Mouse (Mus musculus): ENCODE results near the gene Cyp1a1. TPM values are rescaled to one million over a fixed set of nuclear protein-coding genes. Genes with fewer than 3 reads are reported as not detected.

Gene Cyp1a1
- polyA plus RNA-seq, 1 experiment, result 1.2 TPM

DNA sequence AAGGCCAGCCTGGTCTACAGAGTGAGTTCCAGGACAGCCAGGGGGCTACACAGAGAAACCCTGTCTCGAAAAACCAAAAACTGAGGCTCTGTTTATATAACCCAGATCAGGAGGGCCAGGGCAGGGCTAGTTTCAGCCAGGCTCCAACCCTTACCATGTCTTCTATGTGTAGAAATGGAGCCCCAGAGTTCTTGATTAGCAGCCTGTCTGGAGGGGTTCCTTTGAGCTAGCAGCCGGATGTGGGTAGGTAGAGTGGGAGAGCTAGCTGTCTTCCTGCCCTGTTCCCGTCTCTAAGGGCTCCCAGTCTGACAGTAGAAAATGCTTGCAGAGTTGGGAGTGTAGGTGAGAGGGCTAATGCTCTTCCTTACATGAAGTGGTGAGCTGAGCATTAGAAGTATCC lies 20.6 kb upstream of the Cyp1a1 start:
- H3K36me3 ChIP-seq (ENCODE audit: control insufficient read depth, insufficient read depth, low read length, poor library complexity, severe bottlenecking), result no peaks in the 10 kb centered on the region
- no peak overlapping the region for H3K27ac ChIP-seq (ENCODE audit: insufficient read depth, low read length)
- H3K9ac ChIP-seq (ENCODE audit: low read depth, poor library complexity, severe bottlenecking), result no peak overlapping the region
- H3K4me3 ChIP-seq (ENCODE audit: low read depth, low read length), result no peak overlapping the region
- H3K9me3 ChIP-seq (replicated peaks; ENCODE audit: control insufficient read depth, insufficient read depth, low read length, poor library complexity, severe bottlenecking), result no peaks in the 10 kb centered on the region
- TF ChIP-seq CTCF (IDR thresholded peaks at IDR 0.05; ENCODE audit: low read depth, low read length) (no peak), POLR2A (IDR thresholded peaks at IDR 0.05; ENCODE audit: insufficient read depth, low read length) (no peak), EP300 (IDR thresholded peaks at IDR 0.05; ENCODE audit: insufficient read depth, low read depth, low read length) (no peak)
- H3K4me1 ChIP-seq (ENCODE audit: control insufficient read depth, insufficient read depth, low read length), result no peaks in the 10 kb centered on the region
- H3K27me3 ChIP-seq (ENCODE audit: control insufficient read depth, insufficient read depth, low read length, poor library complexity, severe bottlenecking), result no peaks in the 10 kb centered on the region

DNA sequence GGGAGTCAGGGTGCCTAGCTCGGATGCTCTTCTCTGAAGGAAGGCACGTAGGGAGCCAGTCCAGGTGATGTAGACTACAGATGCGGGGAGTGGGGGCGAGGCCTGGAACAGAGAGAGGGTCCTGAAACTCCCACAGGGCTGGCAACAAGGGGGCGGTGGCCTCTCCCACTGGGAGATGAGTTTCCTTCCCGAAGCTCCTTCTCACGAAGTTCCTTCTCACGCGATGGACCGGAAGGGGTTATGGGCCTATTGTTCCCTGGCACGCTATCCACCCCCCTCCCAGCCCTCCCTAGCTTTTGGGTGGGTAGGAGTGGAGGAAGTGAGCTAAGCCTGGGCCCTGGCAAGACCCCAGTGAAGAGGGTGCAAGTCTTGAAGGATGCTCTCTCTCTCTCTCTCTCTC lies 19.9 kb upstream of the Cyp1a1 start:
- Histone ChIP-seq H3K4me3 (ENCODE audit: low read depth, low read length) (no peak overlapping the region), H3K4me1 (ENCODE audit: control insufficient read depth, insufficient read depth, low read length) (no peaks in the 10 kb centered on the region), H3K9me3 (replicated peaks; ENCODE audit: control insufficient read depth, insufficient read depth, low read length, poor library complexity, severe bottlenecking) (no peaks in the 10 kb centered on the region), H3K27me3 (ENCODE audit: control insufficient read depth, insufficient read depth, low read length, poor library complexity, severe bottlenecking) (no peaks in the 10 kb centered on the region), H3K9ac (ENCODE audit: low read depth, poor library complexity, severe bottlenecking) (no peak overlapping the region), H3K27ac (ENCODE audit: insufficient read depth, low read length) (no peak overlapping the region), H3K36me3 (ENCODE audit: control insufficient read depth, insufficient read depth, low read length, poor library complexity, severe bottlenecking) (no peaks in the 10 kb centered on the region)
- TF ChIP-seq EP300 (IDR thresholded peaks at IDR 0.05; ENCODE audit: insufficient read depth, low read depth, low read length), result no peak
- no peak for TF ChIP-seq CTCF (IDR thresholded peaks at IDR 0.05; ENCODE audit: low read depth, low read length)
- no peak for TF ChIP-seq POLR2A (IDR thresholded peaks at IDR 0.05; ENCODE audit: insufficient read depth, low read length)

- Histone ChIP-seq H3K4me3 (ENCODE audit: low read depth, low read length) (no peak overlapping the region), H3K27me3 (ENCODE audit: control insufficient read depth, insufficient read depth, low read length, poor library complexity, severe bottlenecking) (no peaks in the 10 kb centered on the region), H3K36me3 (ENCODE audit: control insufficient read depth, insufficient read depth, low read length, poor library complexity, severe bottlenecking) (no peaks in the 10 kb centered on the region), H3K4me1 (ENCODE audit: control insufficient read depth, insufficient read depth, low read length) (no peaks in the 10 kb centered on the region), H3K9me3 (replicated peaks; ENCODE audit: control insufficient read depth, insufficient read depth, low read length, poor library complexity, severe bottlenecking) (no peaks in the 10 kb centered on the region), H3K27ac (ENCODE audit: insufficient read depth, low read length) (no peak overlapping the region), H3K9ac (ENCODE audit: low read depth, poor library complexity, severe bottlenecking) (no peak overlapping the region)
- no peak for TF ChIP-seq POLR2A (IDR thresholded peaks at IDR 0.05; ENCODE audit: insufficient read depth, low read length)
Observed at GRCm38 (mm10) chr9:57668277-57668676, 19.5 kb upstream of the Cyp1a1 start.

GRCm38 (mm10) chr9:57669566-57669965 lies 18.2 kb upstream of the Cyp1a1 start:
- H3K27me3 ChIP-seq (ENCODE audit: control insufficient read depth, insufficient read depth, low read length, poor library complexity, severe bottlenecking), result no peaks in the 10 kb centered on the region
- no peak overlapping the region for H3K27ac ChIP-seq (ENCODE audit: insufficient read depth, low read length)
- no peaks in the 10 kb centered on the region for H3K36me3 ChIP-seq (ENCODE audit: control insufficient read depth, insufficient read depth, low read length, poor library complexity, severe bottlenecking)
- H3K4me1 ChIP-seq (ENCODE audit: control insufficient read depth, insufficient read depth, low read length), result no peaks in the 10 kb centered on the region
- no peak overlapping the region for H3K9ac ChIP-seq (ENCODE audit: low read depth, poor library complexity, severe bottlenecking)
- TF ChIP-seq POLR2A (IDR thresholded peaks at IDR 0.05; ENCODE audit: insufficient read depth, low read length) (no peak), EP300 (IDR thresholded peaks at IDR 0.05; ENCODE audit: insufficient read depth, low read depth, low read length) (no peak)
- H3K4me3 ChIP-seq (ENCODE audit: low read depth, low read length), result no peak overlapping the region
- H3K9me3 ChIP-seq (replicated peaks; ENCODE audit: control insufficient read depth, insufficient read depth, low read length, poor library complexity, severe bottlenecking), result no peaks in the 10 kb centered on the region

- no peak overlapping the region for H3K9ac ChIP-seq (ENCODE audit: low read depth, poor library complexity, severe bottlenecking)
- H3K27ac ChIP-seq (ENCODE audit: insufficient read depth, low read length), result no peak overlapping the region
- H3K4me3 ChIP-seq (ENCODE audit: low read depth, low read length), result no peak overlapping the region
- no peaks in the 10 kb centered on the region for H3K36me3 ChIP-seq (ENCODE audit: control insufficient read depth, insufficient read depth, low read length, poor library complexity, severe bottlenecking)
- no peaks in the 10 kb centered on the region for H3K9me3 ChIP-seq (replicated peaks; ENCODE audit: control insufficient read depth, insufficient read depth, low read length, poor library complexity, severe bottlenecking)
- TF ChIP-seq POLR2A (IDR thresholded peaks at IDR 0.05; ENCODE audit: insufficient read depth, low read length), result no peak
- TF ChIP-seq CTCF (IDR thresholded peaks at IDR 0.05; ENCODE audit: low read depth, low read length), result no peak
- no peak for TF ChIP-seq EP300 (IDR thresholded peaks at IDR 0.05; ENCODE audit: insufficient read depth, low read depth, low read length)
- no peaks in the 10 kb centered on the region for H3K27me3 ChIP-seq (ENCODE audit: control insufficient read depth, insufficient read depth, low read length, poor library complexity, severe bottlenecking)
- H3K4me1 ChIP-seq (ENCODE audit: control insufficient read depth, insufficient read depth, low read length), result no peaks in the 10 kb centered on the region
Observed at GRCm38 (mm10) chr9:57671037-57671436, 16.7 kb upstream of the Cyp1a1 start.

DNA sequence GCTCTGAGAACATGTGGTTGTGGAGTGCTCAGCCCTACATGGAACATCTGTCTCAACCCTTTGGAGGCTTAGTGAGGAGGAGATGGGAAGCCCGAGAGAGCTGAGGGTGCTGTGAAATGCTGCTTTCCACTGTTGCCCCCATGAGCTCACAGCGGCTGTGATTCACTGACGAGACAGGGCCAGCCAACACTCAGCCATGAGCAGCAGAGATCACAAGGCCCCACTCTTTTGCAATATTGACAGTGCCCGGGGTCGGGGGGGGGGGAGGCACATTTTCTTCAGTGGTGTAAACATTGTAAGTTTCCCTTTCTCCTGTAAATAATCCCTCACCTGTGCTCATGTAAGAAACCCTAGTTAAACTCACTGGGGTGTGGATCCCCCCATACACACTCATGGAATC lies 16.2 kb upstream of the Cyp1a1 start:
- no peak for TF ChIP-seq CTCF (IDR thresholded peaks at IDR 0.05; ENCODE audit: low read depth, low read length)
- no peak for TF ChIP-seq POLR2A (IDR thresholded peaks at IDR 0.05; ENCODE audit: insufficient read depth, low read length)
- no peak for TF ChIP-seq EP300 (IDR thresholded peaks at IDR 0.05; ENCODE audit: insufficient read depth, low read depth, low read length)
- Histone ChIP-seq H3K27ac (ENCODE audit: insufficient read depth, low read length) (no peak overlapping the region), H3K9ac (ENCODE audit: low read depth, poor library complexity, severe bottlenecking) (no peak overlapping the region), H3K27me3 (ENCODE audit: control insufficient read depth, insufficient read depth, low read length, poor library complexity, severe bottlenecking) (no peaks in the 10 kb centered on the region), H3K36me3 (ENCODE audit: control insufficient read depth, insufficient read depth, low read length, poor library complexity, severe bottlenecking) (no peaks in the 10 kb centered on the region), H3K9me3 (replicated peaks; ENCODE audit: control insufficient read depth, insufficient read depth, low read length, poor library complexity, severe bottlenecking) (no peaks in the 10 kb centered on the region), H3K4me3 (ENCODE audit: low read depth, low read length) (no peak overlapping the region), H3K4me1 (ENCODE audit: control insufficient read depth, insufficient read depth, low read length) (no peaks in the 10 kb centered on the region)
